12 mouse cellular contexts compared by ENCODE assay signal in genomic region chr11:112987782-112988181, GRCm38 (mm10).
A peak's percentile ranks its signal among the peaks of the same experiment; 100 is the strongest.
DNase-seq lines count a peak whose midpoint lies in the region; ATAC-seq and TF ChIP-seq lines count a peak whose summit lies in the region.
"Had no signal": no experiment of that assay in that cellular context is flagged by ENCODE, and none has a peak within 500 bp of the region (broad histone marks: within the 10 kb centered on the region; RNA-seq: fewer than 3 reads in every experiment).

No protein-coding gene starts in this region.

- H3K4me2 ChIP-seq in forebrain, postnatal 0 days (ENCODE audit: low read depth), result no peak overlapping the region
- H3K4me2 ChIP-seq: hindbrain, embryonic 15.5 days had no signal

- no peak for TF ChIP-seq POLR2A in lung, adult 2 months (IDR thresholded peaks at IDR 0.05; ENCODE audit: borderline replicate concordance, extremely low read depth, low read depth, low read length)

- TF ChIP-seq CTCF in forebrain, postnatal 0 days (IDR thresholded peaks at IDR 0.05; ENCODE audit: low read depth), result no peak
- no peak for TF ChIP-seq CTCF in lung, adult 2 months (IDR thresholded peaks at IDR 0.05; ENCODE audit: insufficient read depth, low read length)

- H3K9me3 ChIP-seq in forebrain, embryonic 10.5 days, result no peaks in the 10 kb centered on the region
- H3K9me3 ChIP-seq in forebrain, postnatal 0 days (ENCODE audit: low read length), result no peaks in the 10 kb centered on the region
- H3K9me3 ChIP-seq: hindbrain, embryonic 15.5 days had no signal

- H3K36me3 ChIP-seq in forebrain, embryonic 10.5 days (replicated peaks), result no peaks in the 10 kb centered on the region
- no peaks in the 10 kb centered on the region for H3K36me3 ChIP-seq in forebrain, postnatal 0 days (ENCODE audit: insufficient read depth)
- H3K36me3 ChIP-seq: hindbrain, embryonic 15.5 days had no signal

- H3K4me3 ChIP-seq in forebrain, embryonic 10.5 days, result no peak overlapping the region
- no peak overlapping the region for H3K4me3 ChIP-seq in forebrain, postnatal 0 days (ENCODE audit: low read depth, low read length)
- no peak overlapping the region for H3K4me3 ChIP-seq in lung, adult 2 months (replicated peaks; ENCODE audit: extremely low read depth, low read depth, low read length)
- H3K4me3 ChIP-seq: erythroblast, embryonic 14.5 days; hindbrain, embryonic 15.5 days had no signal

- H3K27me3 ChIP-seq in forebrain, embryonic 10.5 days (ENCODE audit: poor library complexity, severe bottlenecking), result peaks cover 29% of the 10 kb centered on the region; the same call in 1 of the 2 replicates
- no peaks in the 10 kb centered on the region for H3K27me3 ChIP-seq in forebrain, postnatal 0 days (ENCODE audit: insufficient read depth, low read length)
- H3K27me3 ChIP-seq: hindbrain, embryonic 15.5 days had no signal

- H3K27ac ChIP-seq in forebrain, embryonic 10.5 days, result peak overlapping the region; percentile 81
- H3K27ac ChIP-seq in forebrain, postnatal 0 days (ENCODE audit: low read depth, low read length), result no peak overlapping the region
- H3K27ac ChIP-seq: hindbrain, embryonic 15.5 days had no signal

- ATAC-seq in forebrain, postnatal 0 days, result no peak
- ATAC-seq: liver, postnatal 0 days had no signal

- WGBS in forebrain, embryonic 10.5 days, result 88% methylated on average over 7 of the region's 7 CpGs
- WGBS in forebrain, postnatal 0 days, result 80% methylated on average over 7 of the region's 7 CpGs
- 52% methylated on average over 7 of the region's 7 CpGs for WGBS in lung, adult 2 months

- H3K4me1 ChIP-seq in forebrain, embryonic 10.5 days, result peaks cover 69% of the 10 kb centered on the region
- H3K4me1 ChIP-seq in forebrain, postnatal 0 days (ENCODE audit: insufficient read depth), result peaks cover 21% of the 10 kb centered on the region
- H3K4me1 ChIP-seq in lung, adult 2 months (ENCODE audit: control insufficient read depth, insufficient read depth, low read length), result peaks cover 10% of the 10 kb centered on the region; the same call in 1 of the 2 replicates

- DNase-seq in forebrain, embryonic 10.5 days (ENCODE audit: extremely low spot score, low spot score), result no peak
- DNase-seq in forebrain, postnatal 0 days, result no peak
- DNase-seq in CD4-positive helper T cell, adult 2 months (ENCODE audit: low read depth, low spot score), result peak; percentile 10
- peak; percentile 5 to 19 for DNase-seq in kidney, adult 8-10 months
- DNase-seq in lung, adult 2 months, result peak; percentile 9
- no peak for DNase-seq in cerebellum, adult 9-11 months
- no peak for DNase-seq in right cerebral cortex, adult 18-20 months
- no peak for DNase-seq in frontal cortex, postnatal 36 days (ENCODE audit: low spot score in 2 of 2)
- DNase-seq: gastrocnemius, postnatal 10 days; liver, postnatal 0 days had no signal

- H3K9ac ChIP-seq in forebrain, postnatal 0 days, result no peak overlapping the region
- H3K9ac ChIP-seq: hindbrain, embryonic 15.5 days; liver, postnatal 0 days had no signal

Comparison
In these comparisons a context has a peak if more than half of its experiments do, and no peak if none do; other contexts are left out.
1. DNase-seq: peak in CD4-positive helper T cell, adult 2 months (single experiment), kidney, adult 8-10 months (2 of 2) and lung, adult 2 months (single experiment); none in forebrain, embryonic 10.5 days (single experiment), forebrain, postnatal 0 days (single experiment), cerebellum, adult 9-11 months (single experiment), right cerebral cortex, adult 18-20 months (single experiment) and frontal cortex, postnatal 36 days (0 of 2).